Mouse (Mus musculus) right cerebral cortex, postnatal 25 days (tissue): ENCODE measurements around the gene Fam222a.

Experiments
- DNase-seq: peaks from one replicate; pipeline ENCODE4 v3.0.0; 2022

Fam222a gene

GRCm38 (mm10) chr5:114560533-114560936, 7.3 kb upstream of the Fam222a start:
- no peak for DNase-seq

- DNase-seq, result no peak
Observed at GRCm38 (mm10) chr5:114560965-114561364, 6.9 kb upstream of the Fam222a start.

- DNase-seq, result no peak
Observed at GRCm38 (mm10) chr5:114563994-114564393, 3.8 kb upstream of the Fam222a start.

GRCm38 (mm10) chr5:114565305-114565704, 2.5 kb upstream of the Fam222a start:
- no peak for DNase-seq

- DNase-seq, result no peak
Observed at GRCm38 (mm10) chr5:114565751-114566150, 2.1 kb upstream of the Fam222a start.

- no peak for DNase-seq
Observed at GRCm38 (mm10) chr5:114566461-114566860, 1.4 kb upstream of the Fam222a start.

- peak; percentile 95 for DNase-seq
Observed at GRCm38 (mm10) chr5:114567075-114567517, 720 bp upstream of the Fam222a start.

- no peak for DNase-seq
Observed at GRCm38 (mm10) chr5:114568818-114569217, 1.0 kb downstream of the Fam222a start.

- DNase-seq, result peak; percentile 65
Observed at GRCm38 (mm10) chr5:114569918-114570670, 2.3 kb downstream of the Fam222a start.

GRCm38 (mm10) chr5:114570791-114571450, 3.1 kb downstream of the Fam222a start:
- no peak for DNase-seq

- DNase-seq, result peak; percentile 47
Observed at GRCm38 (mm10) chr5:114571451-114572030, 3.7 kb downstream of the Fam222a start.

GRCm38 (mm10) chr5:114572997-114573396, 5.2 kb downstream of the Fam222a start:
- no peak for DNase-seq

- no peak for DNase-seq
Observed at GRCm38 (mm10) chr5:114573920-114574628, 6.3 kb downstream of the Fam222a start.

- no peak for DNase-seq
Observed at GRCm38 (mm10) chr5:114575010-114575409, 7.2 kb downstream of the Fam222a start.

GRCm38 (mm10) chr5:114575530-114575929, 7.7 kb downstream of the Fam222a start:
- DNase-seq, result no peak

- DNase-seq, result peak; percentile 58
Observed at GRCm38 (mm10) chr5:114575986-114576605, 8.3 kb downstream of the Fam222a start.

GRCm38 (mm10) chr5:114578361-114578760, 10.5 kb downstream of the Fam222a start:
- no peak for DNase-seq

- DNase-seq, result peak; percentile 37
Observed at GRCm38 (mm10) chr5:114579714-114580357, 12.0 kb downstream of the Fam222a start.

- no peak for DNase-seq
Observed at GRCm38 (mm10) chr5:114581486-114581885, 13.7 kb downstream of the Fam222a start.

GRCm38 (mm10) chr5:114583046-114583445, 15.2 kb downstream of the Fam222a start:
- DNase-seq, result no peak

- DNase-seq, result no peak
Observed at GRCm38 (mm10) chr5:114583490-114584175, 15.8 kb downstream of the Fam222a start.
